Mouse (Mus musculus): Measurements from ENCODE around the gene Tmtc2. TPM values are rescaled to one million over a fixed set of nuclear protein-coding genes. Genes with fewer than 3 reads are reported as not detected.

The Tmtc2 gene
- total and polyA plus RNA-seq, 3 experiments: not detected

- H3K9me3 ChIP-seq (replicated peaks; ENCODE audit: low read length): peaks cover 56% of the 10 kb centered on the region
- in situ Hi-C loops (cut with MboI; ENCODE audit: low pct_ligation_motif_present, low pct_unique_long_range_greater_than_20kb, low sequenced_read_pairs) (no loop called here), dilution Hi-C loops (cut with MboI; ENCODE audit: extremely low pct_ligation_motif_present, extremely low pct_unique_long_range_greater_than_20kb, low sequenced_read_pairs) (no loop called here)
- H3K27me3 ChIP-seq (replicated peaks): no peaks in the 10 kb centered on the region
- H3K4me2 ChIP-seq (ENCODE audit: insufficient read depth, low read depth, poor library complexity, severe bottlenecking): no peak overlapping the region
- H3K9ac ChIP-seq (ENCODE audit: insufficient read depth, low read depth): no peak overlapping the region
- H3K79me2 ChIP-seq (replicated peaks; ENCODE audit: control insufficient read depth, extremely low read depth, insufficient read depth, poor library complexity, severe bottlenecking): no peaks in the 10 kb centered on the region
- no peak overlapping the region for H3K27ac ChIP-seq (ENCODE audit: insufficient read depth, low read depth)
- no peak for DNase-seq (ENCODE audit: extremely low read depth)
- H3K4me1 ChIP-seq (ENCODE audit: control insufficient read depth in 1 of 2, insufficient read depth in 2 of 2): no peaks in the 10 kb centered on the region
- no peaks in the 10 kb centered on the region for H3K36me3 ChIP-seq (replicated peaks in 1 of 2; ENCODE audit: control insufficient read depth in 1 of 2, insufficient read depth in 1 of 2, low read length in 1 of 2)
- H3K4me3 ChIP-seq (replicated peaks in 1 of 3; ENCODE audit: low read depth in 2 of 3, low read length in 2 of 3, poor library complexity in 1 of 3): no peak overlapping the region
- no peak for TF ChIP-seq ZC3H11A (IDR thresholded peaks at IDR 0.05; ENCODE audit: low read depth, low read length)
- TF ChIP-seq POLR2AphosphoS2 (IDR thresholded peaks at IDR 0.05; ENCODE audit: low read depth, low read length): no peak
- no peak for TF ChIP-seq MEF2A (IDR thresholded peaks at IDR 0.05; ENCODE audit: borderline replicate concordance, low read depth, low read length)
Measured at GRCm38 (mm10) chr10:105500482-105500881, 73.8 kb downstream of the Tmtc2 start.

- H3K36me3 ChIP-seq (replicated peaks in 1 of 2; ENCODE audit: control insufficient read depth in 1 of 2, insufficient read depth in 1 of 2, low read length in 1 of 2): no peaks in the 10 kb centered on the region
- peaks cover 56% of the 10 kb centered on the region for H3K9me3 ChIP-seq (replicated peaks; ENCODE audit: low read length)
- dilution Hi-C loops (cut with MboI; ENCODE audit: extremely low pct_ligation_motif_present, extremely low pct_unique_long_range_greater_than_20kb, low sequenced_read_pairs) (no loop called here), in situ Hi-C loops (cut with MboI; ENCODE audit: low pct_ligation_motif_present, low pct_unique_long_range_greater_than_20kb, low sequenced_read_pairs) (no loop called here)
- H3K9ac ChIP-seq (ENCODE audit: insufficient read depth, low read depth): no peak overlapping the region
- no peaks in the 10 kb centered on the region for H3K27me3 ChIP-seq (replicated peaks)
- no peak overlapping the region for H3K4me3 ChIP-seq (replicated peaks in 1 of 3; ENCODE audit: low read depth in 2 of 3, low read length in 2 of 3, poor library complexity in 1 of 3)
- no peaks in the 10 kb centered on the region for H3K4me1 ChIP-seq (ENCODE audit: control insufficient read depth in 1 of 2, insufficient read depth in 2 of 2)
- TF ChIP-seq RAD21 (IDR thresholded peaks at IDR 0.05; ENCODE audit: low read depth, low read length) (no peak), SMC3 (IDR thresholded peaks at IDR 0.05; ENCODE audit: low read depth, low read length) (no peak), SIN3A (IDR thresholded peaks at IDR 0.05; ENCODE audit: low read length) (no peak), ELF1 (IDR thresholded peaks at IDR 0.05; ENCODE audit: low read depth, low read length) (no peak), POLR2AphosphoS2 (IDR thresholded peaks at IDR 0.05; ENCODE audit: low read depth, low read length) (no peak), CHD1 (IDR thresholded peaks at IDR 0.05; ENCODE audit: low read depth, low read length) (no peak)
- H3K27ac ChIP-seq (ENCODE audit: insufficient read depth, low read depth): no peak overlapping the region
- H3K79me2 ChIP-seq (replicated peaks; ENCODE audit: control insufficient read depth, extremely low read depth, insufficient read depth, poor library complexity, severe bottlenecking): no peaks in the 10 kb centered on the region
- no peak overlapping the region for H3K4me2 ChIP-seq (ENCODE audit: insufficient read depth, low read depth, poor library complexity, severe bottlenecking)
- no peak for DNase-seq (ENCODE audit: extremely low read depth)
Measured at GRCm38 (mm10) chr10:105495248-105495647, 79.0 kb downstream of the Tmtc2 start.

- H3K79me2 ChIP-seq (replicated peaks; ENCODE audit: control insufficient read depth, extremely low read depth, insufficient read depth, poor library complexity, severe bottlenecking): no peaks in the 10 kb centered on the region
- H3K9me3 ChIP-seq (replicated peaks; ENCODE audit: low read length): peaks cover 55% of the 10 kb centered on the region
- no peak overlapping the region for H3K4me3 ChIP-seq (replicated peaks in 1 of 3; ENCODE audit: low read depth in 2 of 3, low read length in 2 of 3, poor library complexity in 1 of 3)
- dilution Hi-C loops (cut with MboI; ENCODE audit: extremely low pct_ligation_motif_present, extremely low pct_unique_long_range_greater_than_20kb, low sequenced_read_pairs): no loop called here
- no peak overlapping the region for H3K27ac ChIP-seq (ENCODE audit: insufficient read depth, low read depth)
- TF ChIP-seq JUND (conservative IDR thresholded peaks at IDR 0.05; ENCODE audit: low read depth, low read length): no peak
- no peak for TF ChIP-seq MXI1 (IDR thresholded peaks at IDR 0.05; ENCODE audit: low read depth, low read length)
- TF ChIP-seq MAFK (IDR thresholded peaks at IDR 0.05; ENCODE audit: insufficient replicate concordance, low read length): no peak
- no peak for TF ChIP-seq TCF12 (IDR thresholded peaks at IDR 0.05; ENCODE audit: low read depth, low read length)
- TF ChIP-seq CTCF (conservative IDR thresholded peaks at IDR 0.05 in 1 of 2, IDR thresholded peaks at IDR 0.05 in 1 of 2; ENCODE audit: low read depth in 2 of 2, low read length in 2 of 2): no peak
- no peak for TF ChIP-seq MAZ (IDR thresholded peaks at IDR 0.05; ENCODE audit: low read depth, low read length)
- no peak for TF ChIP-seq ZC3H11A (IDR thresholded peaks at IDR 0.05; ENCODE audit: low read depth, low read length)
- no peak for TF ChIP-seq PAX5 (IDR thresholded peaks at IDR 0.05; ENCODE audit: low read length)
- TF ChIP-seq ELF1 (IDR thresholded peaks at IDR 0.05; ENCODE audit: low read depth, low read length): no peak
- no peak for TF ChIP-seq IRF4 (IDR thresholded peaks at IDR 0.05; ENCODE audit: low read depth, low read length)
- no peak for TF ChIP-seq UBTF (IDR thresholded peaks at IDR 0.05; ENCODE audit: low read depth, low read length)
- no peak for TF ChIP-seq ZNF384 (IDR thresholded peaks at IDR 0.05; ENCODE audit: low read depth, low read length)
- TF ChIP-seq RAD21 (IDR thresholded peaks at IDR 0.05; ENCODE audit: low read depth, low read length): no peak
- no peak for TF ChIP-seq ZMIZ1 (IDR thresholded peaks at IDR 0.05; ENCODE audit: low read depth, low read length)
- no peak for TF ChIP-seq MYC (IDR thresholded peaks at IDR 0.05; ENCODE audit: low read depth, low read length)
- no peak for TF ChIP-seq GABPA (IDR thresholded peaks at IDR 0.05; ENCODE audit: insufficient replicate concordance, low read depth, low read length)
- no peak for TF ChIP-seq KAT2A (IDR thresholded peaks at IDR 0.05; ENCODE audit: insufficient replicate concordance, low read length)
- TF ChIP-seq CHD1 (IDR thresholded peaks at IDR 0.05; ENCODE audit: low read depth, low read length): no peak
- no peak for TF ChIP-seq RCOR1 (conservative IDR thresholded peaks at IDR 0.05; ENCODE audit: low read depth, low read length)
- no peaks in the 10 kb centered on the region for H3K36me3 ChIP-seq (replicated peaks in 1 of 2; ENCODE audit: control insufficient read depth in 1 of 2, insufficient read depth in 1 of 2, low read length in 1 of 2)
- no peaks in the 10 kb centered on the region for H3K27me3 ChIP-seq (replicated peaks)
- in situ Hi-C loops (cut with MboI; ENCODE audit: low pct_ligation_motif_present, low pct_unique_long_range_greater_than_20kb, low sequenced_read_pairs): no loop called here
- no peak for DNase-seq (ENCODE audit: extremely low read depth)
- no peaks in the 10 kb centered on the region for H3K4me1 ChIP-seq (ENCODE audit: control insufficient read depth in 1 of 2, insufficient read depth in 2 of 2)
- H3K4me2 ChIP-seq (ENCODE audit: insufficient read depth, low read depth, poor library complexity, severe bottlenecking): no peak overlapping the region
- H3K9ac ChIP-seq (ENCODE audit: insufficient read depth, low read depth): no peak overlapping the region
Measured at GRCm38 (mm10) chr10:105492485-105492884, 81.8 kb downstream of the Tmtc2 start.

Data from CH12.LX (cell line).